Mouse (Mus musculus): Measurements from ENCODE around the gene Lsamp. TPM values are rescaled to one million over a fixed set of nuclear protein-coding genes. Genes with fewer than 3 reads are reported as not detected.
"Not testable (repeated sequence)": the region's sequence is repeated elsewhere in the genome, so short reads cannot be mapped to it uniquely, and the experiment has no call there.

Lsamp gene
- polyA plus RNA-seq, 3 experiments from 2014 or later: 0.28 TPM; not detected in 2

GRCm38 (mm10) chr16:40504262-40504960 lies 520.2 kb downstream of the Lsamp start:
- no peak for ATAC-seq

GRCm38 (mm10) chr16:40509146-40510030 lies 525.2 kb downstream of the Lsamp start:
- ATAC-seq: no peak

- ATAC-seq: no peak
These were observed 552.6 kb downstream of the Lsamp start for GRCm38 (mm10) chr16:40536754-40537153.

GRCm38 (mm10) chr16:40549663-40550062 lies 565.5 kb downstream of the Lsamp start:
- ATAC-seq: no peak

- no peak for ATAC-seq
These were observed 571.4 kb downstream of the Lsamp start for GRCm38 (mm10) chr16:40555608-40556007.

- ATAC-seq: no peak
These were observed 573.6 kb downstream of the Lsamp start for GRCm38 (mm10) chr16:40557680-40558249.

- no peak for ATAC-seq
These were observed 583.3 kb downstream of the Lsamp start for GRCm38 (mm10) chr16:40567431-40567941.

- no peak for ATAC-seq
These were observed 588.1 kb downstream of the Lsamp start for GRCm38 (mm10) chr16:40572085-40572745.

- no peak for ATAC-seq
These were observed 597.9 kb downstream of the Lsamp start for GRCm38 (mm10) chr16:40582076-40582475.

GRCm38 (mm10) chr16:40593161-40593560 lies 609.0 kb downstream of the Lsamp start:
- no peak for ATAC-seq

GRCm38 (mm10) chr16:40601431-40602387 lies 617.5 kb downstream of the Lsamp start:
- ATAC-seq: no peak

GRCm38 (mm10) chr16:40607509-40607908 lies 623.3 kb downstream of the Lsamp start:
- no peak for ATAC-seq

- not testable (repeated sequence) for ATAC-seq
These were observed 632.5 kb downstream of the Lsamp start for GRCm38 (mm10) chr16:40616697-40617096.

- not testable (repeated sequence) for ATAC-seq
These were observed 636.9 kb downstream of the Lsamp start for GRCm38 (mm10) chr16:40621086-40621485.

GRCm38 (mm10) chr16:40627159-40627558 lies 643.0 kb downstream of the Lsamp start:
- no peak for ATAC-seq

- no peak for ATAC-seq
These were observed 655.6 kb downstream of the Lsamp start for GRCm38 (mm10) chr16:40639621-40640371.

- no peak for ATAC-seq
These were observed 668.6 kb downstream of the Lsamp start for GRCm38 (mm10) chr16:40652800-40653199.

- no peak for ATAC-seq
These were observed 669.3 kb downstream of the Lsamp start for GRCm38 (mm10) chr16:40653508-40653907.

- no peak for ATAC-seq
These were observed 672.2 kb downstream of the Lsamp start for GRCm38 (mm10) chr16:40656347-40656746.

- ATAC-seq: no peak
These were observed 672.7 kb downstream of the Lsamp start for GRCm38 (mm10) chr16:40656871-40657270.

- no peak for ATAC-seq
These were observed 701.4 kb downstream of the Lsamp start for GRCm38 (mm10) chr16:40685531-40685930.
